Mouse (Mus musculus) megakaryocyte progenitor cell, adult 5-6 weeks (primary cell): ENCODE data around the gene Olfr891. TPM values are rescaled to one million over a fixed set of nuclear protein-coding genes. Genes with fewer than 3 reads are reported as not detected.
"Not testable (repeated sequence)": the region's sequence is repeated elsewhere in the genome, so short reads cannot be mapped to it uniquely, and the experiment has no call there.

Experiments
- ATAC-seq: replicated peaks from 2 replicates; pipeline ENCODE4 v1.8.0; 2016; ENCODE audit warnings: mild to moderate bottlenecking, moderate TSS enrichment, inconsistent platforms; ENCODE audit not compliant: poor library complexity
- total RNA-seq, 2 experiments: library from RNA; stranded (forward) in 1 of 2; stranded (reverse) in 1 of 2; fragments of 157-497, 149-512 nt in 1 of 2; fragments of 200-1000 nt in 1 of 2; gene quantifications; 2 replicates each; pipeline versions ENCODE4 v1.2.3 to v1.2.4; 2015 to 2017

The Olfr891 gene
- total RNA-seq (2015), result not detected in 2 replicates
- total RNA-seq (2017), result not detected in 2 replicates

DNA sequence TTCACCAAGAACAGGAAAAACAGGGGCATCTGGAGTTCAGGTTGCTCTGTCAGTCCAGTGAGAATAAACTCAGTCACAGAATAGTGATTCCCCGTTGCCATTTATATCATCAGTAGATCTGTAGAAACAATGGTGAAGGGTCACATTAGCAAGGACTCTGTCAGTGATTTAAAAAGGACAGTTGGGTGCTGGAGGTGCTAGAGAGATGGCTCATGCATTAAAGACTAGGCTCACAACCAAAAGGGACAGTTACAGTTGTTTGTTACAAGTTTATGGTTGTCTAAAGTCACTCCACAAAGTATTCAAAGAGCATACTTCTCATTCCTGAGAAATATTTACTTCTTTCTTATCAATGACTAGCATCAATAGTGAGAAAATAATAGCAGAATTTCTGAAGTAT, at the start of gene Olfr891:
Gene Olfr891, minus strand, starts transcription at position 101 of the 400 bp plus-strand sequence.
- no peak for ATAC-seq

DNA sequence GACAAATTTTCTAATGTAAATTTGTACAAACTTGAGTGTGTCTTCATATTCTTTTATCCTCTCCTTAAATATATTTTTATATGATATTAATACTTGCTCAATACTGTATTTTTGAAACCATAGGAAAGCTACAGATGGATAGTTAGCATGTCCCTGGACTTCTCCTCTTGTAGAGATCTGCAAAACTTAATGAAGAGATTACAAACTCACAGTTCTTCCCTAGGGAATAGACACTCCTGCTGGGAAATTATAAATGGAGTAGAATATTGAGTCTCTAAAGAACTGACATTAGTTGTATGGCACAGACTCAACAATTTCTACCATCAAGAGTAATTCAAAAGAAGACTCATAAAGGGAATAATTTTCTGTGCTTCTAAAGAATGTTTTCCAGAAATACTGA, 37.1 kb upstream of the Olfr891 start, which contains the start of gene Olfr894:
Gene Olfr894, plus strand, starts transcription at position 301 of the 400 bp plus-strand sequence.
- no peak for ATAC-seq

DNA sequence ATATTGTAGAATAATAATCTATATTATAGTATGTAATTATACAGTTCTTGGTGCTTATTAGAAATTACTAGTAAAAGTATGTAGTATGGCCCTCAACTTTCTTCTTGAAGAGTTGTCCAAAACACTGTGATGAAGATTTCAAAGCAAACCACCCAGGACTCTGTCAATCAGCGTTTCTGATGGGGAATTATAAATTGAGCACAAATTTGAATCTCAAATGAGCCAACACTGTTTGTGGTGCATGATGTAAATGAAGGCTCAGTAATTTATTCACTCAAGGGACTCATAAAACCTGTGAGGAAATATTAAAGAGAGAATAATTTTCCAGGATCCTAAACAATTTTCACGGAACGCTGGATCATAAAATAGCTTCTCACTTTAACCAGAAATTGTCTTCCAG, 27.4 kb upstream of the Olfr891 start, which contains the start of gene Olfr893:
Gene Olfr893, plus strand, starts transcription at position 301 of the 400 bp plus-strand sequence.
- ATAC-seq, result no peak

DNA sequence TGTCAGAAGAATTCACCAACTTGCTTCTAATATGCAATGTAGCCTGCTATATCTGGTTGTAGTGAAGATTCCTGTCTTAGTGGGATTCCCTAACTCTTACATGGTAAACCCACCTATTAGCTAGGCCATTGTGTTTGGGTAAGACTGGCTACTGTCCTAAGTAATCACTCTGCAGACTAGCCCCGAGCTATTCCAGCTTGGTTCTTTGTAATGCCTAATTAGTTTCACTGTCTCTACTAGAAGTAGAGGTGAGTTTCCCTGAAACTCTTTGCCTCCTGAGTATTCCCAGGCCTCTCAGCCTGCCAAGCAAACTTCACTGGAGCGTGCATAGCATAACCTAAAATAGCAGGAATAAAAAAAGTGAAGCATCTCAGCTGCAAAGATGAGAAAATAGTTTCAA, 12.3 kb downstream of the Olfr891 start:
- ATAC-seq, result not testable (repeated sequence)

DNA sequence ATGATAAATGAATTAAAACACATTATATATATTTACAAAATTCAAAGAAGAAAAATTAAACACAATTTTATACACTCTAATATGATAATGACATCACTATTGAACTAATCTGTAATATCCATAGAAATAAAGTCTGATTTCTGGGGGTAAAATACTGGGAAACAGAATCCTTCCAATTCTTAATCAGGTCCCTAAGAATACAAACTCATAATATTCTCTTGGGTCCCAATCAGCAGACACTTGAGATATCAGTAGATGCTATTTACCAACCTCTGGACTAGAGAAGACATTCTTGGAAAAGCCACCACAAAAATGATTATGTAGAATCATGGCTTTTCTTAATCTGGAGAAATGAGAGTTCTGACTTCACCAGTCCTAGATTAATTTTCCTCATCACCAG, 38.4 kb downstream of the Olfr891 start, which contains the start of gene Olfr890:
Gene Olfr890, plus strand, starts transcription at position 301 of the 400 bp plus-strand sequence.
- ATAC-seq, result no peak

Other genes with a start within 250 kb of the Olfr891 start
- not detected in 2 replicates for gene Olfr881, start 189.0 kb downstream of the Olfr891 start, total RNA-seq (2015)
- not detected in 2 replicates for gene Olfr881, start 189.0 kb downstream of the Olfr891 start, total RNA-seq (2017)
- gene Olfr883, start 155.0 kb downstream of the Olfr891 start, total RNA-seq (2015), result not detected in 2 replicates
- gene Olfr883, start 155.0 kb downstream of the Olfr891 start, total RNA-seq (2017), result not detected in 2 replicates
- gene Olfr884, start 134.3 kb downstream of the Olfr891 start, total RNA-seq (2015), result not detected in 2 replicates
- gene Olfr884, start 134.3 kb downstream of the Olfr891 start, total RNA-seq (2017), result not detected in 2 replicates
- gene Olfr885, start 119.5 kb downstream of the Olfr891 start, total RNA-seq (2015), result not detected in 2 replicates
- gene Olfr885, start 119.5 kb downstream of the Olfr891 start, total RNA-seq (2017), result not detected in 2 replicates
- gene Olfr887, start 96.7 kb downstream of the Olfr891 start, total RNA-seq (2015), result not detected in 2 replicates
- gene Olfr887, start 96.7 kb downstream of the Olfr891 start, total RNA-seq (2017), result not detected in 2 replicates
- not detected in 2 replicates for gene Olfr888, start 72.7 kb downstream of the Olfr891 start, total RNA-seq (2015)
- gene Olfr888, start 72.7 kb downstream of the Olfr891 start, total RNA-seq (2017), result not detected in 2 replicates
- gene Olfr889, start 65.6 kb downstream of the Olfr891 start, total RNA-seq (2015), result 0.05 and 0.12 TPM in 2 replicates
- not detected in 2 replicates for gene Olfr889, start 65.6 kb downstream of the Olfr891 start, total RNA-seq (2017)
- not detected in 2 replicates for gene Olfr890, start 38.3 kb downstream of the Olfr891 start, total RNA-seq (2015)
- gene Olfr890, start 38.3 kb downstream of the Olfr891 start, total RNA-seq (2017), result not detected in 2 replicates
- not detected in 2 replicates for gene Olfr893, start 27.5 kb upstream of the Olfr891 start, total RNA-seq (2015)
- not detected in 2 replicates for gene Olfr893, start 27.5 kb upstream of the Olfr891 start, total RNA-seq (2017)
- gene Olfr894, start 37.2 kb upstream of the Olfr891 start, total RNA-seq (2015), result not detected in 2 replicates
- not detected in 2 replicates for gene Olfr894, start 37.2 kb upstream of the Olfr891 start, total RNA-seq (2017)
- not detected in 2 replicates for gene Olfr143, start 72.0 kb upstream of the Olfr891 start, total RNA-seq (2015)
- not detected in 2 replicates for gene Olfr143, start 72.0 kb upstream of the Olfr891 start, total RNA-seq (2017)
- not detected in 2 replicates for gene Olfr895, start 87.0 kb upstream of the Olfr891 start, total RNA-seq (2015)
- not detected in 2 replicates for gene Olfr895, start 87.0 kb upstream of the Olfr891 start, total RNA-seq (2017)
- gene Olfr896-ps1, start 110.3 kb upstream of the Olfr891 start, total RNA-seq (2015), result not detected in 2 replicates
- not detected in 2 replicates for gene Olfr896-ps1, start 110.3 kb upstream of the Olfr891 start, total RNA-seq (2017)
- gene Olfr25, start 148.2 kb upstream of the Olfr891 start, total RNA-seq (2015), result not detected in 2 replicates
- gene Olfr25, start 148.2 kb upstream of the Olfr891 start, total RNA-seq (2017), result not detected in 2 replicates
- not detected in 2 replicates for gene Olfr898, start 167.6 kb upstream of the Olfr891 start, total RNA-seq (2015)
- gene Olfr898, start 167.6 kb upstream of the Olfr891 start, total RNA-seq (2017), result not detected in 2 replicates
- gene Olfr250, start 186.1 kb upstream of the Olfr891 start, total RNA-seq (2015), result not detected in 2 replicates
- gene Olfr250, start 186.1 kb upstream of the Olfr891 start, total RNA-seq (2017), result not detected in 2 replicates
- gene Olfr251, start 196.3 kb upstream of the Olfr891 start, total RNA-seq (2015), result not detected in 2 replicates
- gene Olfr251, start 196.3 kb upstream of the Olfr891 start, total RNA-seq (2017), result not detected in 2 replicates
- gene Olfr147, start 220.9 kb upstream of the Olfr891 start, total RNA-seq (2015), result not detected in 2 replicates
- not detected in 2 replicates for gene Olfr147, start 220.9 kb upstream of the Olfr891 start, total RNA-seq (2017)
- gene Olfr901, start 248.6 kb upstream of the Olfr891 start, total RNA-seq (2015), result not detected in 2 replicates
- gene Olfr901, start 248.6 kb upstream of the Olfr891 start, total RNA-seq (2017), result not detected in 2 replicates